Mouse (Mus musculus): ENCODE results near the gene Kcnc2. TPM values are rescaled to one million over a fixed set of nuclear protein-coding genes. Genes with fewer than 3 reads are reported as not detected.

Kcnc2 gene
- total RNA-seq, 1 experiment from 2014 or later: not detected

Other genes starting within 250 kb of the Kcnc2 start
- gene Glipr1l1, start 210.9 kb upstream of the Kcnc2 start, total RNA-seq (2017): not detected in 2 replicates
- not detected in 2 replicates for gene Glipr1l2, start 187.8 kb upstream of the Kcnc2 start, total RNA-seq (2017)
- not detected in 2 replicates for gene Glipr1l3, start 110.8 kb upstream of the Kcnc2 start, total RNA-seq (2017)
- gene Caps2, start 107.5 kb upstream of the Kcnc2 start, total RNA-seq (2017): not detected in 2 replicates

Data from neutrophil, adult 5-6 weeks (primary cell).